Mouse (Mus musculus): Measurements from ENCODE around the gene Slc44a1. TPM values are rescaled to one million over a fixed set of nuclear protein-coding genes. Genes with fewer than 3 reads are reported as not detected.

Gene Slc44a1
- polyA plus RNA-seq, 2 experiments = 26.6 to 56.4 TPM

- no peak overlapping the region for H3K4me2 ChIP-seq (replicated peaks; ENCODE audit: low read depth, low read length, severe bottlenecking)
- no peaks in the 10 kb centered on the region for H3K4me1 ChIP-seq (ENCODE audit: control insufficient read depth, insufficient read depth, low read length)
- H3K9ac ChIP-seq (ENCODE audit: low read depth, low read length, severe bottlenecking) = no peak overlapping the region
- DNase-seq (ENCODE audit: low spot score) (no peak), ATAC-seq (ENCODE audit: low FRiP score, low read depth) (no peak)
- H3K9me3 ChIP-seq (ENCODE audit: control insufficient read depth, low read length) = no peaks in the 10 kb centered on the region
- no peak for TF ChIP-seq POLR2A (IDR thresholded peaks at IDR 0.05; ENCODE audit: borderline replicate concordance, extremely low read depth, insufficient read depth, insufficient read length)
- H3K36me3 ChIP-seq (ENCODE audit: control insufficient read depth, insufficient read depth, low read length) = peaks cover 3% of the 10 kb centered on the region; the same call in 1 of the 2 replicates
- no peak overlapping the region for H3K27ac ChIP-seq (replicated peaks; ENCODE audit: low read depth, low read length)
- H3K27me3 ChIP-seq (ENCODE audit: control insufficient read depth, insufficient read depth, low read length) = no peaks in the 10 kb centered on the region
- no peak overlapping the region for H3K4me3 ChIP-seq (replicated peaks; ENCODE audit: low read length)
Observed at GRCm38 (mm10) chr4:53537101-53537500, 96.9 kb downstream of the Slc44a1 start.

- no peak overlapping the region for H3K9ac ChIP-seq (ENCODE audit: low read depth, low read length, severe bottlenecking)
- H3K27me3 ChIP-seq (ENCODE audit: control insufficient read depth, insufficient read depth, low read length) = no peaks in the 10 kb centered on the region
- no peaks in the 10 kb centered on the region for H3K4me1 ChIP-seq (ENCODE audit: control insufficient read depth, insufficient read depth, low read length)
- no peaks in the 10 kb centered on the region for H3K9me3 ChIP-seq (ENCODE audit: control insufficient read depth, low read length)
- no peak overlapping the region for H3K4me2 ChIP-seq (replicated peaks; ENCODE audit: low read depth, low read length, severe bottlenecking)
- TF ChIP-seq POLR2A (IDR thresholded peaks at IDR 0.05; ENCODE audit: borderline replicate concordance, extremely low read depth, insufficient read depth, insufficient read length) = no peak
- 65% methylated on average over 2 of the region's 2 CpGs for WGBS
- ATAC-seq (ENCODE audit: low FRiP score, low read depth) (no peak), DNase-seq (ENCODE audit: low spot score) (no peak)
- no peak overlapping the region for H3K4me3 ChIP-seq (replicated peaks; ENCODE audit: low read length)
- H3K36me3 ChIP-seq (ENCODE audit: control insufficient read depth, insufficient read depth, low read length) = peaks cover 4% of the 10 kb centered on the region; the same call in 1 of the 2 replicates
- no peak overlapping the region for H3K27ac ChIP-seq (replicated peaks; ENCODE audit: low read depth, low read length)
Observed at GRCm38 (mm10) chr4:53537539-53537938, 97.3 kb downstream of the Slc44a1 start.

DNA sequence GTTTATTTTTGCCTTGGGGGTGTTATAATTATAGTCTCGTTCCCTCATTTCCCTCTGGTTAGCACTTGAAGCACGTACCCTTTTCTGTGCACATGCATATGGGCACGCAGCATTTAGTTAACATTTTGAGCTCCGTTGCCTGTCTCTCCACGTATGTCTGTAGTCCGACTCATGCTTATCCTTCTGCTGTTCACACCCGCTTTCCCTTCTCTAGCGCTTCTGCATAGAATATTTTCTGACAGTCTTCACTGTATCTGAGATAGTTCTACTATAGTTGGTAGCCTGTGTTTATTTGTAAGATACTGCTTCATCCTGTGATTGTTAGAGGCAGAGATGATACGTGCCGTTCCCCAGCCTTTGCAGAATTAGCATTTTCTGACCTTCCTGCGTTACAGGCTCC is 98.4 kb downstream of the Slc44a1 start:
- 92% methylated on average over 11 of the region's 11 CpGs for WGBS
- no peaks in the 10 kb centered on the region for H3K4me1 ChIP-seq (ENCODE audit: control insufficient read depth, insufficient read depth, low read length)
- H3K4me3 ChIP-seq (replicated peaks; ENCODE audit: low read length) = no peak overlapping the region
- peaks cover 11% of the 10 kb centered on the region for H3K36me3 ChIP-seq (ENCODE audit: control insufficient read depth, insufficient read depth, low read length)
- no peak overlapping the region for H3K4me2 ChIP-seq (replicated peaks; ENCODE audit: low read depth, low read length, severe bottlenecking)
- no peak overlapping the region for H3K9ac ChIP-seq (ENCODE audit: low read depth, low read length, severe bottlenecking)
- TF ChIP-seq POLR2A (IDR thresholded peaks at IDR 0.05; ENCODE audit: borderline replicate concordance, extremely low read depth, insufficient read depth, insufficient read length) = no peak
- no peak for DNase-seq (ENCODE audit: low spot score)
- H3K27ac ChIP-seq (replicated peaks; ENCODE audit: low read depth, low read length) = no peak overlapping the region
- ATAC-seq (ENCODE audit: low FRiP score, low read depth) = no peak
- no peaks in the 10 kb centered on the region for H3K27me3 ChIP-seq (ENCODE audit: control insufficient read depth, insufficient read depth, low read length)
- no peaks in the 10 kb centered on the region for H3K9me3 ChIP-seq (ENCODE audit: control insufficient read depth, low read length)

DNA sequence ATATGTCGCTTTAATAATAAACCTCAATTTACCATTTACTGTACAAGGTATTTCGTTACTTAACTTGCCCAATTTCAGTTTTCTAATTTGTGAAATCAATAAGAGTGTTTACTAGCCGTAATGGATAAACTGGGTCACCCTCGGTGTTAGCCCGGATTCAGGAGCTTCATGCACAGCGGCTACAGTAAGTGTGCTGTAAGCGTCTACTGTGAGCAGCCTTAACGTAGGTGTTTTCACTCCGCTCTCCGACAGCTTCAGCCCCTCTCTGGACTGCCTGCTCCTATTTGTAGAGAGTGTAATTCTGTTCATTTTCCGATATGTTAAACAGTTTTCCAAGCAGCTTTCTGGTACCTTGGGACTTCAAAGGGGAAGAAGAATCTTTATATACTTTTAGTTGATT is 99.7 kb downstream of the Slc44a1 start:
- no peak for TF ChIP-seq POLR2A (IDR thresholded peaks at IDR 0.05; ENCODE audit: borderline replicate concordance, extremely low read depth, insufficient read depth, insufficient read length)
- H3K9ac ChIP-seq (ENCODE audit: low read depth, low read length, severe bottlenecking) = no peak overlapping the region
- no peak overlapping the region for H3K4me2 ChIP-seq (replicated peaks; ENCODE audit: low read depth, low read length, severe bottlenecking)
- no peak overlapping the region for H3K27ac ChIP-seq (replicated peaks; ENCODE audit: low read depth, low read length)
- WGBS = 94% methylated on average over 11 of the region's 11 CpGs
- peaks cover 21% of the 10 kb centered on the region for H3K36me3 ChIP-seq (ENCODE audit: control insufficient read depth, insufficient read depth, low read length)
- ATAC-seq (ENCODE audit: low FRiP score, low read depth) (no peak), DNase-seq (ENCODE audit: low spot score) (no peak)
- no peak overlapping the region for H3K4me3 ChIP-seq (replicated peaks; ENCODE audit: low read length)
- no peaks in the 10 kb centered on the region for H3K4me1 ChIP-seq (ENCODE audit: control insufficient read depth, insufficient read depth, low read length)
- no peaks in the 10 kb centered on the region for H3K9me3 ChIP-seq (ENCODE audit: control insufficient read depth, low read length)
- no peaks in the 10 kb centered on the region for H3K27me3 ChIP-seq (ENCODE audit: control insufficient read depth, insufficient read depth, low read length)

DNA sequence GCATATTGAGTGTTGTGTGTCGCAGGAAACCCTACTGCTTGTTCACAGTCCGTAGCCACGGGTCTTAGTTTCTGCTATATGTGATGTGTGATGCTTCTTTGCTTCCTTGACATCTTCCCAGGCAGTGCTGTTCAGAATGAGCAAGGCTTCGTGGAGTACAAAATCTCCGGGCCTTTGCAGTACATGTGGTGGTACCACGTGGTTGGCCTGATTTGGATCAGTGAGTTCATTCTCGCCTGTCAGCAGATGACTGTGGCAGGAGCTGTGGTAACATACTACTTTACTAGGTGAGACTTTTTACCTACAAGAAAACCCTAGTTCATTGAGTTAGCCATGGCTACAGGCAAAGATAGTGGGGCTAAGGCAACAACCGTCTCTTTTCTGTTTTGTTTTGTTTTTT is 103.2 kb downstream of the Slc44a1 start:
- no peak overlapping the region for H3K27ac ChIP-seq (replicated peaks; ENCODE audit: low read depth, low read length)
- peaks cover 31% of the 10 kb centered on the region for H3K36me3 ChIP-seq (ENCODE audit: control insufficient read depth, insufficient read depth, low read length)
- no peak for DNase-seq (ENCODE audit: low spot score)
- no peaks in the 10 kb centered on the region for H3K9me3 ChIP-seq (ENCODE audit: control insufficient read depth, low read length)
- no peak overlapping the region for H3K9ac ChIP-seq (ENCODE audit: low read depth, low read length, severe bottlenecking)
- 83% methylated on average over 8 of the region's 8 CpGs for WGBS
- H3K4me3 ChIP-seq (replicated peaks; ENCODE audit: low read length) = no peak overlapping the region
- no peak for TF ChIP-seq POLR2A (IDR thresholded peaks at IDR 0.05; ENCODE audit: borderline replicate concordance, extremely low read depth, insufficient read depth, insufficient read length)
- H3K4me1 ChIP-seq (ENCODE audit: control insufficient read depth, insufficient read depth, low read length) = no peaks in the 10 kb centered on the region
- H3K27me3 ChIP-seq (ENCODE audit: control insufficient read depth, insufficient read depth, low read length) = no peaks in the 10 kb centered on the region
- no peak overlapping the region for H3K4me2 ChIP-seq (replicated peaks; ENCODE audit: low read depth, low read length, severe bottlenecking)
- ATAC-seq (ENCODE audit: low FRiP score, low read depth) = no peak

GRCm38 (mm10) chr4:53544889-53545288 is 104.7 kb downstream of the Slc44a1 start:
- no peak for TF ChIP-seq POLR2A (IDR thresholded peaks at IDR 0.05; ENCODE audit: borderline replicate concordance, extremely low read depth, insufficient read depth, insufficient read length)

More at GRCm38 (mm10) chr4:53544889-53545288, 104.7 kb downstream of the Slc44a1 start:
- WGBS = 76% methylated on average over 1 of the region's 1 CpGs
- ATAC-seq (ENCODE audit: low FRiP score, low read depth) (no peak), DNase-seq (ENCODE audit: low spot score) (no peak)
- Histone ChIP-seq H3K27ac (replicated peaks; ENCODE audit: low read depth, low read length) (no peak overlapping the region), H3K4me1 (ENCODE audit: control insufficient read depth, insufficient read depth, low read length) (no peaks in the 10 kb centered on the region), H3K4me2 (replicated peaks; ENCODE audit: low read depth, low read length, severe bottlenecking) (no peak overlapping the region), H3K27me3 (ENCODE audit: control insufficient read depth, insufficient read depth, low read length) (no peaks in the 10 kb centered on the region), H3K4me3 (replicated peaks; ENCODE audit: low read length) (no peak overlapping the region), H3K36me3 (ENCODE audit: control insufficient read depth, insufficient read depth, low read length) (peaks cover 31% of the 10 kb centered on the region), H3K9ac (ENCODE audit: low read depth, low read length, severe bottlenecking) (no peak overlapping the region), H3K9me3 (ENCODE audit: control insufficient read depth, low read length) (no peaks in the 10 kb centered on the region)

All from limb, embryonic 14.5 days (tissue).